Mouse (Mus musculus) liver, embryonic 14.5 days (tissue): ENCODE results near the gene Iqgap3. TPM values are rescaled to one million over a fixed set of nuclear protein-coding genes. Genes with fewer than 3 reads are reported as not detected.

Experiments used
- ATAC-seq: fragments of 200-750 bp; cut with Nextera tagmentation; 2 replicates; pipeline ENCODE4 v1.8.0; 2017; ENCODE audit warnings: moderate number of reproducible peaks, mild to moderate bottlenecking, moderate library complexity; ENCODE audit not compliant: insufficient read depth
- DNase-seq, 3 experiments: peaks; one replicate each; pipeline ENCODE4 v3.0.0-alpha.2; 2012 to 2013; ENCODE audit warnings: low read depth in 3 of 3, low spot score in 3 of 3
- H3K27ac ChIP-seq: fragments of 300-500 bp; sonication (generic); 2 replicates; pipeline ENCODE4 v1.5.1; 2014; ENCODE audit warnings: moderate library complexity, mild to moderate bottlenecking, control low read depth, inconsistent platforms
- H3K27me3 ChIP-seq: fragments of 300-500 bp; sonication (generic); 2 replicates; pipeline ENCODE4 v1.6.1; 2014; ENCODE audit warnings: mild to moderate bottlenecking, low read length, moderate library complexity; ENCODE audit not compliant: control insufficient read depth, insufficient read depth
- H3K36me3 ChIP-seq: fragments of 300-500 bp; sonication (generic); replicated peaks from 2 replicates; pipeline ENCODE4 v1.6.1; 2014; ENCODE audit warnings: low read depth; ENCODE audit not compliant: control insufficient read depth, insufficient read depth
- H3K4me1 ChIP-seq, 2 experiments: fragments of 200-500 bp in 1 of 2; fragments of 300-500 bp in 1 of 2; sonication (generic) in 1 of 2; replicated peaks; 2 replicates each; pipeline ENCODE4 v1.6.1; 2012 to 2014; ENCODE audit warnings: antibody characterized with exemption in 1 of 2, inconsistent platforms in 1 of 2, low read length in 1 of 2; ENCODE audit not compliant: control insufficient read depth in 2 of 2, insufficient read depth in 2 of 2
- H3K4me2 ChIP-seq: fragments of 300-500 bp; sonication (generic); 2 replicates; pipeline ENCODE4 v1.6.1; 2014; ENCODE audit warnings: low read depth, mild to moderate bottlenecking, control low read depth, moderate library complexity
- H3K4me3 ChIP-seq, 2 experiments: fragments of 200-500 bp in 1 of 2; fragments of 300-500 bp in 1 of 2; sonication (generic) in 1 of 2; 2 replicates each; pipeline ENCODE4 v1.5.1; 2012 to 2014; ENCODE audit warnings: low read depth in 2 of 2, low read length in 2 of 2, mild to moderate bottlenecking in 2 of 2, control low read depth in 1 of 2, inconsistent platforms in 1 of 2, moderate library complexity in 1 of 2; ENCODE audit not compliant: insufficient read depth in 1 of 2
- H3K9ac ChIP-seq: fragments of 300-500 bp; sonication (generic); replicated peaks from 2 replicates; pipeline ENCODE4 v1.6.1; 2014; ENCODE audit warnings: mild to moderate bottlenecking, control low read depth, moderate library complexity
- H3K9me3 ChIP-seq: fragments of 300-500 bp; sonication (generic); 2 replicates; pipeline ENCODE4 v1.6.1; 2016; ENCODE audit warnings: low read length, mixed read lengths; ENCODE audit not compliant: control insufficient read depth
- CTCF ChIP-seq: IDR thresholded peaks from 2 replicates; pipeline ENCODE4 v1.5.1; 2016; ENCODE audit warnings: antibody characterized with exemption, low read depth, control low read depth
- EP300 ChIP-seq: IDR thresholded peaks from 2 replicates; pipeline ENCODE4 v1.6.1; 2016; ENCODE audit warnings: antibody characterized with exemption, low read depth
- WGBS: fragments of 180-500 bp; shearing (Covaris S2); extraction: QIAGEN DNeasy Blood & Tissue Kit; methylation state at CpG from one replicate; pipeline ENCODE4 v1.1.7; 2014; ENCODE audit not compliant: insufficient replicate concordance; 5-methylcytosine and 5-hydroxymethylcytosine counted together
- polyA plus RNA-seq, 2 experiments: library from polyadenylated mRNA; depleted of rRNA in 1 of 2; stranded (reverse) in 1 of 2; unstranded in 1 of 2; fragments of >200 nt; fragmentation: Nextera tagmentation in 1 of 2; extraction: Ambion mirVana in 1 of 2; gene quantifications; 2 replicates each; pipeline versions ENCODE4 v1.2.1 to v1.2.3; 2012 to 2014

The Iqgap3 gene
- polyA plus RNA-seq, 2 experiments = 6.7 to 8.8 TPM

GRCm38 (mm10) chr3:88144648-88145410 lies 63.1 kb downstream of the Iqgap3 start:
- peak overlapping the region; percentile 78 for H3K4me2 ChIP-seq
- no peak for ATAC-seq
- peak overlapping the region; percentile 70 to 81 for H3K4me3 ChIP-seq
- no peaks in the 10 kb centered on the region for H3K27me3 ChIP-seq
- H3K27ac ChIP-seq = peak overlapping the region; percentile 59
- no peaks in the 10 kb centered on the region for H3K36me3 ChIP-seq
- H3K4me1 ChIP-seq = peaks cover 60 to 80% of the 10 kb centered on the region in 2 experiments
- peak overlapping the region; percentile 79 for H3K9ac ChIP-seq
- WGBS = 56% methylated on average over 6 of the region's 6 CpGs
- H3K9me3 ChIP-seq = no peaks in the 10 kb centered on the region
- TF ChIP-seq CTCF (no peak), EP300 (no peak)
- DNase-seq = no peak

GRCm38 (mm10) chr3:88145411-88145782 lies 63.6 kb downstream of the Iqgap3 start:
- H3K4me2 ChIP-seq = peak overlapping the region; percentile 78
- WGBS = 29% methylated on average over 4 of the region's 4 CpGs

DNA sequence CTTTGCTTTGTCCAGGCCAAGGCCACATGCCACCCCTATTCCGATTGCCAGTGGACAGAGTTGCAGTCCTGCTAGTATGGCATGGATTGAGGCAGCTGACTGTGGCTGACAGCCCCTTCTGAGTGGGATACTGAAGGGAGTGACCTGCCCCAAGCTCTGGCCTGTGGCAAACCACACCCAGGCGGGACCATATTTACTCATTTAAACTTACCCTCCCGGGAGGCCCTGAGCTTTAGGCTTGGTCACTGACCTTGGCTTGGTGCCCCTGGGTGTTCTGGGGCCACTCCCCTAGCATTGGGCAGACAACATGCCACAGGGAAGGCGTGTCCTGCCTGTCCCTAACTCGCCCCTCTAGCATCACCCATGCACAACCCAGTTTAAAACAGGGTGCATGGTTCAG lies 64.2 kb downstream of the Iqgap3 start:
- DNase-seq = no peak

More at GRCm38 (mm10) chr3:88145411-88145782, 63.6 kb downstream of the Iqgap3 start:
- no peaks in the 10 kb centered on the region for H3K27me3 ChIP-seq
- H3K9ac ChIP-seq = peak overlapping the region; percentile 19; the same call in 1 of the 2 replicates
- H3K9me3 ChIP-seq = no peaks in the 10 kb centered on the region
- peaks cover 64 to 76% of the 10 kb centered on the region in 2 experiments for H3K4me1 ChIP-seq
- H3K4me3 ChIP-seq = peak overlapping the region in 1 of 2 experiments; percentile 81; a peak in 2 of 4 replicates
- DNase-seq = no peak
- peak overlapping the region; percentile 17 for H3K27ac ChIP-seq
- no peak for TF ChIP-seq CTCF
- no peak for TF ChIP-seq EP300
- H3K36me3 ChIP-seq = no peaks in the 10 kb centered on the region
- no peak for ATAC-seq

GRCm38 (mm10) chr3:88146376-88147112 lies 64.8 kb downstream of the Iqgap3 start:
- Histone ChIP-seq H3K4me1 (peaks cover 59 to 66% of the 10 kb centered on the region in 2 experiments), H3K9me3 (no peaks in the 10 kb centered on the region), H3K4me2 (peak overlapping the region; percentile 78), H3K27ac (no peak overlapping the region; the same call in 1 of the 2 replicates), H3K27me3 (no peaks in the 10 kb centered on the region), H3K9ac (0 out of 2 replicates have a peak overlapping the region, but pooled peaks have one; percentile 19), H3K4me3 (no peak overlapping the region), H3K36me3 (no peaks in the 10 kb centered on the region)
- WGBS = 22% methylated on average over 5 of the region's 5 CpGs
- ATAC-seq (no peak), DNase-seq (no peak)
- TF ChIP-seq CTCF (no peak), EP300 (no peak)

More for the DNA sequence above, 64.2 kb downstream of the Iqgap3 start:
- WGBS = 27% methylated on average over 5 of the region's 5 CpGs
- no peak overlapping the region for H3K4me3 ChIP-seq
- TF ChIP-seq CTCF = no peak
- TF ChIP-seq EP300 = no peak
- no peak overlapping the region for H3K9ac ChIP-seq
- peak overlapping the region; percentile 17 for H3K27ac ChIP-seq
- H3K4me2 ChIP-seq = peak overlapping the region; percentile 78
- no peaks in the 10 kb centered on the region for H3K27me3 ChIP-seq
- ATAC-seq = no peak
- no peaks in the 10 kb centered on the region for H3K36me3 ChIP-seq
- peaks cover 64 to 72% of the 10 kb centered on the region in 2 experiments for H3K4me1 ChIP-seq
- no peaks in the 10 kb centered on the region for H3K9me3 ChIP-seq

- no peak for TF ChIP-seq CTCF
- TF ChIP-seq EP300 = no peak
- Histone ChIP-seq H3K4me2 (no peak overlapping the region; the same call in 1 of the 2 replicates), H3K4me1 (peaks cover 57 to 65% of the 10 kb centered on the region in 2 experiments), H3K9ac (no peak overlapping the region), H3K36me3 (no peaks in the 10 kb centered on the region), H3K27ac (no peak overlapping the region), H3K4me3 (no peak overlapping the region), H3K9me3 (no peaks in the 10 kb centered on the region), H3K27me3 (no peaks in the 10 kb centered on the region)
- DNase-seq (no peak), ATAC-seq (no peak)
- 40% methylated on average over 2 of the region's 2 CpGs for WGBS
These were observed 65.7 kb downstream of the Iqgap3 start for GRCm38 (mm10) chr3:88147444-88147843.
